Mouse (Mus musculus) ES-E14 (cell line): Measurements from ENCODE around the gene Agap1.

Source experiments
- HCFC1 ChIP-seq: IDR thresholded peaks from 2 replicates; pipeline ENCODE4 v1.6.1; 2012; ENCODE audit warnings: low read length, inconsistent platforms, borderline replicate concordance; ENCODE audit not compliant: insufficient read depth
- ZNF384 ChIP-seq: IDR thresholded peaks from 2 replicates; pipeline ENCODE4 v1.6.1; 2012; ENCODE audit warnings: low read depth, low read length, inconsistent platforms

GRCm38 (mm10) chr1:89750495-89750894 lies 295.9 kb downstream of the Agap1 start:
- TF ChIP-seq ZNF384 (no peak), HCFC1 (no peak)
